Mouse (Mus musculus) frontal cortex, adult 2 months (tissue): ENCODE measurements around the gene Myh2. TPM values are rescaled to one million over a fixed set of nuclear protein-coding genes. Genes with fewer than 3 reads are reported as not detected.
A peak's percentile ranks its signal among the peaks of the same experiment; 100 is the strongest.

Source experiments
- DNase-seq, 2 experiments: peaks; one replicate each; pipeline ENCODE4 v3.0.0; 2022; ENCODE audit warnings: low spot score in 1 of 2; ENCODE audit errors: extremely low spot score in 1 of 2
- polyA plus RNA-seq: library from polyadenylated mRNA; depleted of rRNA; stranded (reverse); fragments of >200 nt; gene quantifications from 2 replicates; pipeline ENCODE4 v1.2.3, GENCODE M21; 2012

Myh2 gene
- polyA plus RNA-seq, 1 experiment, result 0.38 TPM

DNA sequence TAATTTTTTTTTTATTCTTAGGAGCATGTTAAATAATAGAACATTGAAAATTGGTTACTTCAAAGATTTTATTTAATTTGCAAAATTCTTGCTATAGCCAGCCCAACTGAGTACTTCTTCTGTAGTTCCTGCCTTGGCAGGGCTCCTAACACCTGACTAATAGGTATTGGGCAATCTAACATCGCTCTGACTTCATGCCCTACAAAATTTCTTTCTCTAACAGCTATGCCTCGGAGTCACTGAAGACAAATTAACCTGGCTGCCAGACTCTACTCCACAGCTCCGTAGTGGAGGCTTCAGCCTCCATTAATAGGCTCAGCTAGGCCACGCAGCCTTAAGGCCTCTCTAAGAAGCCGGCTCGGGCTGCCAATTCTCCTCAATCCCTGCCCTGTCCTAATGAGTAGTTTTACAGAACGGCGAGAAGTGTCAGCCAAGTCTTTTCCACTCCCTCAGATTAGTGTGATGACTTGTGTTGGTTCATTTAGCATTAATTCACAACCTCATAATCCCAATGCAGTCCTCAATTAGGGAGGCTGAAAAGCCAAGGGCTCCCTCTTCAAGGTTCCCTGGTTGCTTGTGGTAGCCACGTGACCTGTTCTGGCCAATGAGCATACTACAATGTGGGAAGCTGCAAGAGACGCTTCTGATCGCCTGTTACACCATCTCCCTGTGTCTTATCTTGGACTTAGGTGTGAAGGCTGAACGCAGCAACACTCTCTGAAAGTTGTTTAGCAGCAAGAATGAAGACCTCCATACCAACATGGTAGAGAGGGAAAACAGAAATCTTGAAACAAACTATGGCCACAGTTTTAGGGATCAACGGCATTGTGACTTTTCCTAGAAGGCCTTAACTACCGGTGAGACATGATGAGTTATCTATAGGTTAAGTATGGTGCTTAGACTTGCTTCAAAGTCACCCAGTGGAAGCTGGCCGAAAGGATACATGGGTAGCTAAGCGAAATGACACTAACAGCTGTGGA, 18.9 kb upstream of the Myh2 start:
- DNase-seq, result no peak

DNA sequence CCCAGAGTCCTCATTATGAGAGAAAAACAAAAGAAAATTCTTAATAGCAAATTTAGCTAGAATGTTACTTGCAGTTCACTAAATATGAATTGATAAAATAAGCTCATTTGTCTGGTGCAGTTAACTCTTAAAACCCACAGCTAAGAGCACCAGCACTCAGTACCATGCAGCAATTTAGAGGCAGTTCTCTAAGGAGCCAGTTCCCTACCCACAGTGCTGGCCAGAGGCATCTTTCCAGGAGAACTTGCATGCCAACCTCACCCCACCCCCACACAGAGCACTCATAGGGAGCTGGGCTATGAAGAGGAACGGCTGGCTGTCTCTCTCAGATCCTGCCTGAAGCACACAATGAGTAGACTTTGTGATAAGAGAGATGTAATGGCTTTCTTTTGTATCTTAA, 17.7 kb upstream of the Myh2 start:
- peak; percentile 24 to 82 for DNase-seq

DNA sequence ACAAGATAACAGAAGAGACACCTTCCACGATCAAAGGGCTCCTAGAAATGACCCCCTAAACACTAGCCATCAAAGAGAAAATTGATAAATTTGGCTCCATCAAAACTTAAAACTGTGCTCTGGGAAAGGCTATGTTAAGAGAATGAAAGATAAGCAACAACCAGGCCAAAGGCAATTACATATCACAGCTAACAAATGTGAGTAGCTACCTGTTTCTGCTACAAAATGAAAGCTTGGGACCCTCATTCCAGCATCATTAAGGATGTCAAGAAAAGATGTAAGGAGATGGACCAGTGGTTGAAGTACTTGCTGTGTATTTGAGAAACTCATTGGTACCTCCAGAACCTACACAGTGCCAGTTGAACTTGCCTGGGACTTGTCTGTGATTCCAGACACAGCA, 17.0 kb upstream of the Myh2 start:
- DNase-seq, result no peak

DNA sequence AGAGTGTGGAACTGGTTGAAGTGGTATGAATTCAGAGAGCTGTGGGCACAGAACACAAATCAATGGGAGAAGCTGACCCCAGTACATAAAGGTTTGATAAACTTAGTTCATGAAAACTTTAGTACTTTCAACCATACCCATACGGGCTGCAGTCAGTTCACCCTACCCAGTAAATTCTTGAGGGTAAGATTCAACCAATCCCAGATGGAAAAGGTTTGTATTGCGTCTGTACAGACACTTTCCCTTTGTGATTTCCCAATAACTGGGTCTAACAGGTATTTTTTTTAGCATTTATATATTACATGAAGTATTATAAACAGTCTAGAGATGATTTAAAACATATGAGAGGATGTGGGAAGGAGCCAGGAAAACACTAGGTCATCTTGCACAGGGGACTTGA, 15.2 kb upstream of the Myh2 start:
- no peak for DNase-seq

DNA sequence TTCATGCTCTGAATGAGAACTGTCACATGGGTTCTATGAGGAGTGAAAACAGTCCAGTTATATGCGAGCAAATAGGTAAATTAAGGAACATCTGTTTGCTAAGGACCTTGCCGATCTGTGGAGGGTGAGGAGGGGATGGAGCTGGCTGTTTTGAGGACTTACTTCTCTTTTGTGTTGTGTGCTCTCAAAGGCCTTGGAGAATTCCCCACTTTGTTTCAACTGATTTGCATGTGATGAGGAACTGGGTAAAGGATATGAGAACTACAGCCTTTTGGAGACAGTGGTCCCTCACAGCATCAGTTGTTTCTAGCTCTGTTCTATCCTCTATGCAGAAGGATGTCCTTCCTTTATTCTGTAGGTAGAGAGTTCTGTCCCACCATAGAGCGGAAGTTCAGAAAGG, 10.7 kb upstream of the Myh2 start:
- DNase-seq, result no peak

DNA sequence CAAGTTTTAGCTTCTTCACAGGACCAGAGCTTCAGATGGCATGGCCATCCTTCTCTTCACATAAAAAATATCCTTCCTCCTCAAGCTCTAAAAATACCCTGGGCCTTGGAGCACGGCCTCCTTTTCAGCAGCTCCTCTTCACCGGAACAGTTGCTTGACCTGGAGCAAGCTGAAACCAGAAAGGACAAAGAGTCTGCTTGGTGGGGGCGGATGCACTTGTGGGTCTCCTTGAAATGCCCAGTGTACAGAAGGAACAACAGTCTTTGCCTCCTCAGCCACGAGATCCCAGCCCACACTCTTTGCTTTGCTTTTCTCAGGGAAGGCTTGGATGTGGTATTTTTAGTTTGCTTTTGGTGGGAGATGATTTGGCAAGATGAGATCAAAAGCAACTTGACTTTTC, 7.1 kb upstream of the Myh2 start:
- peak; percentile 38 to 69 for DNase-seq

DNA sequence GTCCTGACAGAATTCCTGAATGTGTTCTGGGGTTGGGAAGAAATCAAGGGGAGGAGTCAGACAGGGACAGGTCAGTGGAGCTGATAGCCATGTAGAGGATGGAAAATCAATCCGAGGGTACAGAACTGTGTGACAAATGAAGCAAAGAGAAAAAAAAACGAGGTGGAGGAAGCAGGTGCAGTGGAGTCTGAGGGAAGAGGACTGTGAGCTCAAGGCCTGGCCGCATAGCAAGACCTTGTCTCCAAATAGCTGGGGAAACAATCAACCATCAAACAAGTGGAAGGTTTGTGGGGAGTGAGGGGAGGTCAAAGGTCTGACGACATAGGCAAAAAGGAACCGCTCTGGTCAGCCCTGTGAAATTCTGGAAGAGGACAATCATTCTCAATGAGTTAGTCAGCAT, 6.0 kb upstream of the Myh2 start:
- DNase-seq, result no peak

DNA sequence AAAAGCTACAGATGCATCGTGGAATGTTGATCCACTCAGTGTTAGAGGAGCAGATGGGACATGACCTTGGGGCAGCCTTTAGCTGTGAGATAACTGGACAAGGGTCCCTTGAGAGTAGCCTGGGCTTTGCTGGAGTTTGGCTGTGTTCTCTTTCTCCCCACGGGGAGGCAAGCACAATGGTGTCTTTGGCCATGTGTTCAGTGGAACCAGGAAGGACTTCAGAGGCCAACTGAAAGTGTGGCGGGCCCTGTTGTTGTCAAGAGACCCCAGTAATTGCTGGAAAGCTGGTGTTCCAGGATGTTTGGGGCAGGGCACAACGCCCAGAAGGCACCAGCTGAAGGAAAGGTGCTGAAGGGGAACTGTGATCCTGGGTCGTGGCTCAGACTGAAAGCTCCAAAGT, 1.5 kb upstream of the Myh2 start:
- no peak for DNase-seq

DNA sequence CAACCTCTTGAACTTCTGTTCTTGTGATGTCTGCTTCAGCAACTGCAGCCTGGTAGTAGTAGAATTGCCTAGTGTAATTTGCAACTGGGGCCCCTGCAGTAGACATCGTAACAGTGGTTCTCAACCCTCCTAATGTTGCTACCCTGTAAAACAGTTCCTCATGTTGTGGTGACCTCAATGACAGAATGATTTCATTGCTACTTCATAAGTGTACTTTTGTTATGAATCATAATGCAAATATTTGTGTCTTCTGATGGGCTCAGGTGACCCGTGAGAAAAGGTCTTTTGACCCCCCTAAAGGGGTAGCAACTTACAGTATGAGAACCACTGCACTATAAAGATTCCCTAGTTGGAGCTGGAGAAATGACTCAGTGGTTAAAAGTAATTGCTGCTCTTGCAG, 1.6 kb downstream of the Myh2 start:
- DNase-seq, result no peak

DNA sequence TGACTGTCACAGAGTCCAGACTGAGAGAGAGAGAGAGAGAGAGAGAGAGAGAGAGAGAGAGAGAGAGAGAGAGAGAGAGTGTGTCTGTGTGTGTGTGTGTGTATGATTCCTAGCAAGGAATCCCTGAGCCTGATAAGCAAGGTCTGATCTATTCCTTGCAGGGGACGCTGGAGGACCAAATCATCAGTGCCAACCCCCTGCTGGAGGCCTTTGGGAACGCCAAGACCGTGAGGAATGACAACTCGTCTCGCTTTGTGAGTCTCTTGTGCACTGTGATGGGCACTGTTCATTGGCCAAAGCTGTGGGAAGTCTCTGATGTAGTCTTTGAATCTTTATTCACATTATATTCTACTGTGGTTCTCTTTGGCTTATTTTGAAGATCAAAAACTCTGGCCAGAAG, 5.5 kb downstream of the Myh2 start:
- no peak for DNase-seq

DNA sequence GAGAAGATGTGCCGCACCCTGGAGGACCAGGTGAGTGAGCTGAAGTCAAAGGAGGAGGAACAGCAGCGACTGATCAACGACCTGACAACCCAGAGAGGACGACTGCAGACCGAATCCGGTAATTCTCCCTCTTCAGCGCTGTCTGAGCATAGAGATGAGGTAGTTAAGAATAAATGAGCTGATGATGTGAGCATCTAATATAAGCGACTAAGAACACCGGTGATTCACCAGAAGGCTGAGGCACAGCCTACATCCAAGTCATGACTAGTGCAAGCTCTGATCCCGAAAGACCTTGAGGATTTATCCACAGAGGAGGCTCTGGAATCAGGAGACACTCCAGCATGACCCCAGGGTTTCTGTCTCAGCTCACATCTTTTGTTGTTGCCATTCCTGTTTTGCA, 19.5 kb downstream of the Myh2 start:
- DNase-seq, result peak in 1 of 2 experiments; percentile 40

DNA sequence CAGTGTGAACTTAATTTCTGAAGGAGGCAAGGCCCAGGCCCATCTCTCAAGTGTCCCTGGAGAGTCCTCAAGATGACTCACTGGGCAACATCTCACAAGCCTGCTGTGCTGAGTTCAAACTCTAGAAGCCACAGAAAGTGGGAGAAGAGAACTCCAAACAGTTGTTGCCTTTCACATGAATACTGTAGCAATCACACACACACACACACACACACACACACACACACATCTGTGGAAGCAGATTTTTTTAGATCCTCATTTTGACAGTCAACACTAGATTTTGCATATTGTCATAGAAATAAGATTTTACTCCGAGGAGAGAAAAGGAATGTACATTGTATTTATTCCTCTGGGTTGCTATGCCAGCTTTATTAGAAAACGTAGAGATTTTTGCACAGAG, 20.0 kb downstream of the Myh2 start:
- DNase-seq, result peak in 1 of 2 experiments; percentile 35

DNA sequence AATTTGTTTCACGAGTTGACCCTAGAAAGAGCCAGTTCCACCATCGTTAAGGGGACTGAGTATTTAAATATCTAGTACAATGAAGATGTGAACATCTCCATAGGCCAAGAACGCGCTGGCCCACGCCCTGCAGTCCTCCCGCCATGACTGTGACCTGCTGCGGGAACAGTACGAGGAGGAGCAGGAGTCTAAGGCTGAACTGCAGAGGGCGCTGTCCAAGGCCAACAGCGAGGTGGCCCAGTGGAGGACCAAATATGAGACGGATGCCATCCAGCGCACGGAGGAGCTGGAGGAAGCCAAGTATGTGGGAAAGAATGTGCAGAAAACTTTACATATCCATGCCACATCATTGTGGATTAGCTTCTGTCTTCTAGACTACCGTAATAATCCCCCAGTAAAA, 20.7 kb downstream of the Myh2 start:
- DNase-seq, result no peak

DNA sequence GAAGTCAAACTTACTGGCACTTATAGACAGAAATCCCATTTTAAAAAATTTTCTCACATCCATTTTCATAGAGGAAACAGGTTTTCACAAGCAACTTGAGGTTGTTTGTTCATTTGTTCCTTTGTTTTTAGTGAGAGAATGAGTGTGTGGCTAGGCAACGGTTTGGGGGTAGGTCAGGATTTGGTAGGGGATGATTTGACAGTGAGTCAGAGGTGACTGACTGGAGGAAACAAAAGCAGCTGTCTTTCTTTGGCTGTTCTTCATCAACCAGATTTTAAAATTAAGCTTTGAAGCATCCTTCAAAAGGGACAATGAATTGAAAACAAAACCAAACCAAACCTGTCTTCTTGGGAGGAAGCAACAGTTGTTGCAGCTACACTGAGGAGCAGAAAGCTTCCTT, 28.5 kb downstream of the Myh2 start:
- DNase-seq, result no peak

DNA sequence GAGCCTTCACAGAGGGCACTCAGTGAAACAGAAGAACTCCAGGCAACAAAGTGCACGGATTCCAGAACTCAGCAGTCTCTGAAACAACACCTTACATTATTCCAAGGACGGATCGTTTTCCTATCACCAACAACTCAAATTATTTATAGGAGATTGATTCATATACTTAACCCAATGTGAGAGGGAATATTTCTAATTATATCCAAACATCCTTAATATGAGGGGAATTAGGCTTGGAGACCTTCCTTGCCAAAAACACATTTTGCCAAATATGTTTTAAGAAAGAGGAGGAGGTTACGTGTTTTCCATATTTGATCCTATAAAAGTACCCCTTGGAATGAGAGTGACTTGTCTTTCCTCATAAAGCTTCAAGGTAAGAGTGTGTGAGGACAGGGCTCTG, 28.9 kb downstream of the Myh2 start, which contains the start of gene Myh1:
TSS of gene Myh1 (plus strand) at position 301 of the 400 bp plus-strand sequence.
- no peak for DNase-seq

DNA sequence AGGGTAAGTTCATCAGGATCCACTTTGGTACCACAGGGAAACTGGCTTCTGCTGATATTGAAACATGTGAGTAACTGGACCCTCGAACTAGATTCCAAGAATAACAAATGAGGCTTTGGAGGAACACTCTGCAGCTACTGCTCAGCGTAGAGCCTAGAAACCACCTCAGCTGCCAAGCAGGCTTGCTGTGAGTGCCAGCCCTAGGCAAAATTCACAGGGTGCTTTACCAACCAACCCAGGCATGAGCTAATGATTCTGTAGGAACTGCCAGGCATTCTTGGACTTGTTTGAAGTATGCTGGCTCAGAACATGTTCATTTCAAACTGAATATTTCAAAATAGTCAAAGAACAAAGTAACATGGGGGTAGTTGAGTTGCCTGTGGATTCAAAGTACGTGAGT, 33.9 kb downstream of the Myh2 start:
- no peak for DNase-seq

DNA sequence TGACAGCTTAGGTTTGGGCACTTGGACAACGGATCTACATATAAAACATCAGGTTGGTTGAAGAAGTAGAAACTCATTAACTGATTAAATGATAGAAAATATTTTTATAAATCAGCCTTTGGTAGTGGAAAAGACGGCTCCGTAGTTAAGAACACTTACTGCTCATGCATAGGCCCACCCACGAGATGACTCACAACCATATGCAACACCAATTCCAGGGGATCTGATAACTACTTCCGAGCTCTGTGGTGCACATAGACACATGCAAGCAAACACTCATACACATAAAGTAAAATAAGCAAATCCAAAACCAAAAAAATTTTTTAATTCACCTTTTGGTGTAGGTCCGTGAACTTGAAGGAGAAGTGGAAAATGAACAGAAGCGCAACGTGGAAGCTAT, 51.0 kb downstream of the Myh2 start:
- peak in 1 of 2 experiments; percentile 50 for DNase-seq

DNA sequence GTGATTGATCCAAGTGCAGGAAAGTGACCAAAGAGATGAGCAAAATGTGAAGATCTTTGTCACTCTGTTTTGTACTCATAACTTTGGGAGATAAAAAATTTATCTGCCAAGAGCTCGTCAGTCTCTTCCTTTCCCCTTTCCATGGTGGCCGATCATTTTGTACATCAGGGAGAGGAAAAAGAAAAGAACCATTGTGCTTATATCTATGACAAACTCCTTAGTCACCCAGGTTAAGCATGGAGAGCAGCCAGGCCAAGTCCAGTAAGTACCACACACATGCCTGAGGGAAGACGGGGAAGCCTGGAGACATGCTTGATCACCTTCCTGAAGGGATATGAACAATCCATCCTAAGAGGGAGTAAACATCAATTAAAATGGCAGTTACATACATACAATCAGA, 53.6 kb downstream of the Myh2 start:
- no peak for DNase-seq

DNA sequence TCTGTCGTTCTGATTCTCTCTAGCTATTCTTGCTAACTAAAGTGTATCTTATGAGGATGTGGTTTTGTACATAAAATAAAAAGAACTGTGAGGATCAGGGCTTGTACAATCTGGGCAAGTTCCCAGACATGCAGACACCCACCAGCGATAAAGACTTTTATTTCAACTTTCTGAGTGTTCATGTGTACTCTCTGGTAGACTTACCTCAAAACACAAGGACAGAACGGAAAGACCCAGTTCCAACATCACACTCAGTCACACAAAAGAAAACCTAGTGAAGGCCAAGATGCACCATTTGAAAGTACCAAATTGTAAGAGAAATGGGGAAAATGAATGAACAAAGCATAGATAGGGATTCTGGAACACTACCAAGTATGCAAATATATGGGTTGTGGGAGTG, 57.9 kb downstream of the Myh2 start:
- peak in 1 of 2 experiments; percentile 21 for DNase-seq

DNA sequence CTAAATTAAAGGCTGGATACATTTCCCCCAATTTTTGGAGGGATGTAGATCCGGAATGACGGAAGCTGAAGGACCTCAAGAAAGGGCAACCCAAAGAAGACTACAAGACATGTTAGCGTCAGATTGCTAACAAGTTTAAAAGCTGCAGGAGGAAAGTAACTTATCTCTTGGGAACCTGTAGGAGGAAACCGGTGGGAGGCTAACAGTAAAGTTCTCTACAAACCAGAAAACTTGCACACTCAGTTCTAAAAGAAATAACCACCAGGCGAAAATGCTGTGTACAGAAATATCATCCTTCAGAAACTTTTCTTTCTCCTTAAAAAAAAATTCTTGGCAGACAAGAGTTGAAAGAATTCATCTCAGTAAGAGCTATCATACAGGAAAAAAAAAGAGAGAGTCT, 58.3 kb downstream of the Myh2 start:
- peak; percentile 49 to 72 for DNase-seq

DNA sequence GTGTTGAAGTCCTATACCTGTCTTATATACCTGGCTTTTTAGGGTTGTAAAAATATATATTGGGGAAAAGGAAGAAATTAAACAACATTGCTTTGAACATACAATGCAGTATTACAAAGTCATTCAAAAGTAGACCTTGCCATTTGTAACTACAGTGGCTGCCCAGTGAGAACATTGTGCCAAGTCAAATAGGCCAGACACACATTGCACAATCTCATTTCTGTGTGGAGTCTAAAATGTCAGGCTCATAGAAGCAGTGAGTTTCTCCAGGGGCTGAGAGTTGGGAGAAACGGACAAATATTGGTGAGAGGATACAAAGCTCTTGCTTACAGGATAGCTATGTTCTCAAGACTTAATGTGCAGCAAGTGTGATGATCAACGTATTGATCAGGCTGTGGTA, 59.1 kb downstream of the Myh2 start:
- no peak for DNase-seq

DNA sequence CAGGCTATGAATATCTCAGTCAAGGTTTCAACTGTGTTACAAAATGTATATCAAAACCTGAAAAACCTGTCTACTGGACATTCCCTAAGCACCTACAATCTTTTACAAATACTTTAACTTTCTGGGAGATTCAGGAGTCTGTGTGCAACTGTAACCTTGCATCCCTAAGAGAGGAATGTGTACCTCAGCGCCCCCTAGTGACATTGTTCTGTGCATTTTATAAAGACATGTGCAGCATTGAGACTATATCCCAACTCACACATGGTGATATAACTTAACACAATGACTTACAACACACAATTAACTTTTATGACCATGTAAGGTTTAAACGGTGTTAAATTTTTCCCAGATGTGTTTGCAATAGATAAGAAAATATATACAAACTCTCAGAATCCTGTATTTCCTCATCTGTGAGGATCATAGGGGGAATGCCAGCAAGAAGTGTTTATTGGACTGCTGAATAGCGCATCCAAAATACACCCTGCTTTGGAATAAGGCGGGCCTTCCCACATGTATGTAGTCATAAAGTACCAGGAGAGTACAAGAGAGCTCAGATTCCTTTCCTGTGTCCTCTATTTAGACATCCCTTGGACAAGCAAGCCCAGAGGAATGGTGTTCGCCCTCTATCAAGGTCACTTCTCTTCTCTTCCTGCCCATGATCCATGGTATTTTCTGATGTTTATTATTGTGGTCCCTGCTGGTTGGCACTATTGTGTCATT, 65.0 kb downstream of the Myh2 start:
- peak; percentile 14 to 79 for DNase-seq
